Mouse (Mus musculus) embryonic facial prominence, embryonic 14.5 days (tissue): ENCODE measurements at regions not wholly inside any gene's neighbourhood (a gene's known extent, or its start where the extent isn't known, plus 50 kb on each side); places are given as distances from the start of the nearest gene placed in this dataset.
A peak's percentile ranks its signal among the peaks of the same experiment; 100 is the strongest.

Source experiments
- ATAC-seq: fragments of 200-750 bp; cut with Nextera tagmentation; 2 replicates; pipeline ENCODE4 v1.8.0; 2017; ENCODE audit warnings: low read depth, moderate number of reproducible peaks, moderate TSS enrichment
- DNase-seq: peaks from one replicate; pipeline ENCODE4 v3.0.0-alpha.2; 2015; ENCODE audit warnings: low spot score
- H3K27ac ChIP-seq: fragments of 300-500 bp; sonication (generic); replicated peaks from 2 replicates; pipeline ENCODE4 v1.5.1; 2014; ENCODE audit warnings: low read depth, mild to moderate bottlenecking, low read length, moderate library complexity
- H3K27me3 ChIP-seq: fragments of 300-500 bp; sonication (generic); replicated peaks from 2 replicates; pipeline ENCODE4 v1.6.1; 2014; ENCODE audit warnings: low read length; ENCODE audit not compliant: control insufficient read depth, insufficient read depth
- H3K36me3 ChIP-seq: fragments of 300-500 bp; sonication (generic); 2 replicates; pipeline ENCODE4 v1.6.1; 2014; ENCODE audit warnings: low read length, mixed read lengths; ENCODE audit not compliant: control insufficient read depth, insufficient read depth
- H3K4me1 ChIP-seq: fragments of 300-500 bp; sonication (generic); 2 replicates; pipeline ENCODE4 v1.6.1; 2014; ENCODE audit warnings: antibody characterized with exemption, low read length; ENCODE audit not compliant: control insufficient read depth, insufficient read depth
- H3K4me2 ChIP-seq: fragments of 300-500 bp; sonication (generic); 2 replicates; pipeline ENCODE4 v1.6.1; 2014; ENCODE audit warnings: low read depth, mild to moderate bottlenecking, low read length, moderate library complexity, mixed read lengths
- H3K4me3 ChIP-seq: fragments of 300-500 bp; sonication (generic); 2 replicates; pipeline ENCODE4 v1.5.1; 2014; ENCODE audit warnings: low read depth, mild to moderate bottlenecking, low read length
- H3K9ac ChIP-seq: fragments of 300-500 bp; sonication (generic); 2 replicates; pipeline ENCODE4 v1.6.1; 2014; ENCODE audit warnings: low read depth, mild to moderate bottlenecking, low read length, moderate library complexity, mixed read lengths
- H3K9me3 ChIP-seq: fragments of 300-500 bp; sonication (generic); 2 replicates; pipeline ENCODE4 v1.6.1; 2016; ENCODE audit warnings: low read length; ENCODE audit not compliant: control insufficient read depth
- WGBS: fragments of 180-500 bp; shearing (Covaris S2); extraction: QIAGEN DNeasy Blood & Tissue Kit; methylation state at CpG from one replicate; pipeline ENCODE4 v1.1.7; 2014; 5-methylcytosine and 5-hydroxymethylcytosine counted together

GRCm38 (mm10) chr7:63313096-63313495, 100.7 kb upstream of the Chrna7 start:
- H3K36me3 ChIP-seq = no peaks in the 10 kb centered on the region
- no peak for DNase-seq
- no peak for ATAC-seq
- no peak overlapping the region for H3K4me2 ChIP-seq
- H3K27me3 ChIP-seq = no peaks in the 10 kb centered on the region
- H3K9ac ChIP-seq = no peak overlapping the region
- H3K27ac ChIP-seq = no peak overlapping the region
- no peaks in the 10 kb centered on the region for H3K4me1 ChIP-seq
- H3K9me3 ChIP-seq = no peaks in the 10 kb centered on the region
- 87% methylated on average over 1 of the region's 1 CpGs for WGBS
- H3K4me3 ChIP-seq = no peak overlapping the region

GRCm38 (mm10) chr7:63319594-63319993, 107.2 kb upstream of the Chrna7 start:
- Histone ChIP-seq H3K27ac (no peak overlapping the region), H3K9me3 (no peaks in the 10 kb centered on the region), H3K9ac (no peak overlapping the region), H3K4me2 (no peak overlapping the region), H3K27me3 (no peaks in the 10 kb centered on the region), H3K36me3 (no peaks in the 10 kb centered on the region), H3K4me1 (no peaks in the 10 kb centered on the region), H3K4me3 (no peak overlapping the region)
- WGBS = 0% methylated on average over 2 of the region's 2 CpGs
- no peak for ATAC-seq
- DNase-seq = no peak

GRCm38 (mm10) chr7:63321171-63321570, 108.8 kb upstream of the Chrna7 start:
- Histone ChIP-seq H3K27ac (no peak overlapping the region), H3K9me3 (no peaks in the 10 kb centered on the region), H3K27me3 (no peaks in the 10 kb centered on the region), H3K9ac (no peak overlapping the region), H3K36me3 (no peaks in the 10 kb centered on the region), H3K4me3 (no peak overlapping the region), H3K4me2 (no peak overlapping the region), H3K4me1 (no peaks in the 10 kb centered on the region)
- no peak for DNase-seq
- no peak for ATAC-seq
- WGBS = 74% methylated on average over 5 of the region's 5 CpGs

GRCm38 (mm10) chr7:63321951-63322710, 109.8 kb upstream of the Chrna7 start:
- Histone ChIP-seq H3K27ac (no peak overlapping the region), H3K9ac (no peak overlapping the region), H3K4me2 (no peak overlapping the region), H3K4me1 (no peaks in the 10 kb centered on the region), H3K27me3 (no peaks in the 10 kb centered on the region), H3K36me3 (no peaks in the 10 kb centered on the region), H3K4me3 (no peak overlapping the region), H3K9me3 (no peaks in the 10 kb centered on the region)
- ATAC-seq (no peak), DNase-seq (peak; percentile 67)
- WGBS = 34% methylated on average over 11 of the region's 11 CpGs

GRCm38 (mm10) chr7:63335146-63335545, 109.4 kb upstream of the Otud7a start:
- H3K27me3 ChIP-seq = no peaks in the 10 kb centered on the region
- H3K9me3 ChIP-seq = no peaks in the 10 kb centered on the region
- no peak overlapping the region for H3K4me3 ChIP-seq
- H3K4me1 ChIP-seq = no peaks in the 10 kb centered on the region
- WGBS = 18% methylated on average over 1 of the region's 1 CpGs
- no peak overlapping the region for H3K27ac ChIP-seq
- no peak overlapping the region for H3K4me2 ChIP-seq
- no peaks in the 10 kb centered on the region for H3K36me3 ChIP-seq
- ATAC-seq = no peak
- H3K9ac ChIP-seq = no peak overlapping the region
- peak; percentile 61 for DNase-seq

GRCm38 (mm10) chr7:63336072-63336471, 108.5 kb upstream of the Otud7a start:
- Histone ChIP-seq H3K27me3 (no peaks in the 10 kb centered on the region), H3K36me3 (no peaks in the 10 kb centered on the region), H3K9ac (no peak overlapping the region), H3K9me3 (no peaks in the 10 kb centered on the region), H3K27ac (no peak overlapping the region), H3K4me1 (no peaks in the 10 kb centered on the region), H3K4me2 (no peak overlapping the region), H3K4me3 (no peak overlapping the region)
- DNase-seq = no peak
- ATAC-seq = no peak
- 64% methylated on average over 3 of the region's 3 CpGs for WGBS

- ATAC-seq = no peak
- WGBS = 64% methylated on average over 4 of the region's 4 CpGs
These were observed 102.8 kb upstream of the Otud7a start for GRCm38 (mm10) chr7:63341716-63342115.

GRCm38 (mm10) chr7:63345671-63346392, 98.7 kb upstream of the Otud7a start:
- Histone ChIP-seq H3K27ac (no peak overlapping the region), H3K4me1 (no peaks in the 10 kb centered on the region), H3K4me2 (no peak overlapping the region), H3K36me3 (no peaks in the 10 kb centered on the region), H3K9ac (no peak overlapping the region), H3K4me3 (no peak overlapping the region), H3K9me3 (no peaks in the 10 kb centered on the region), H3K27me3 (no peaks in the 10 kb centered on the region)
- ATAC-seq (no peak), DNase-seq (peak; percentile 40)
- 38% methylated on average over 11 of the region's 11 CpGs for WGBS

More at GRCm38 (mm10) chr7:63341716-63342115, 102.8 kb upstream of the Otud7a start:
- Histone ChIP-seq H3K27me3 (no peaks in the 10 kb centered on the region), H3K4me1 (no peaks in the 10 kb centered on the region), H3K4me3 (no peak overlapping the region), H3K27ac (no peak overlapping the region), H3K4me2 (no peak overlapping the region), H3K9ac (no peak overlapping the region), H3K9me3 (no peaks in the 10 kb centered on the region), H3K36me3 (no peaks in the 10 kb centered on the region)
- no peak for DNase-seq

GRCm38 (mm10) chr7:63346393-63346730, 98.2 kb upstream of the Otud7a start:
- H3K9ac ChIP-seq = no peak overlapping the region
- ATAC-seq (no peak; the same call in 1 of the 2 replicates), DNase-seq (no peak)
- H3K4me3 ChIP-seq = no peak overlapping the region
- 88% methylated on average over 2 of the region's 2 CpGs for WGBS
- H3K4me2 ChIP-seq = no peak overlapping the region
- H3K9me3 ChIP-seq = no peaks in the 10 kb centered on the region
- no peaks in the 10 kb centered on the region for H3K36me3 ChIP-seq
- no peaks in the 10 kb centered on the region for H3K4me1 ChIP-seq
- H3K27ac ChIP-seq = no peak overlapping the region
- H3K27me3 ChIP-seq = no peaks in the 10 kb centered on the region
